Mouse (Mus musculus): Measurements from ENCODE around the gene Srrm4.

GRCm38 (mm10) chr5:116438328-116438727 lies 153.3 kb downstream of the Srrm4 start:
- TF ChIP-seq CTCF (IDR thresholded peaks at IDR 0.05; ENCODE audit: low read depth) (no peak), EP300 (IDR thresholded peaks at IDR 0.05; ENCODE audit: low read depth) (no peak)

All from heart, postnatal 0 days (tissue).